Mouse (Mus musculus) forebrain, embryonic 14.5 days (tissue): ENCODE measurements around the gene Tprgl. TPM values are rescaled to one million over a fixed set of nuclear protein-coding genes. Genes with fewer than 3 reads are reported as not detected.

Source experiments
- ATAC-seq: fragments of 200-750 bp; cut with Nextera tagmentation; 2 replicates; pipeline ENCODE4 v1.8.0; 2017; ENCODE audit warnings: mild to moderate bottlenecking, moderate library complexity
- DNase-seq: peaks from one replicate; pipeline ENCODE4 v3.0.0-alpha.2; 2015; ENCODE audit warnings: low spot score
- H3K27ac ChIP-seq: fragments of 300-500 bp; sonication (generic); 2 replicates; pipeline ENCODE4 v1.5.1; 2014; ENCODE audit warnings: low read depth, mild to moderate bottlenecking, control low read depth, low read length, moderate library complexity
- H3K27me3 ChIP-seq: fragments of 300-500 bp; sonication (generic); replicated peaks from 2 replicates; pipeline ENCODE4 v1.6.1; 2014; ENCODE audit warnings: low read length, control low read depth, mixed read lengths; ENCODE audit not compliant: control insufficient read depth, insufficient read depth
- H3K36me3 ChIP-seq: fragments of 300-500 bp; sonication (generic); 2 replicates; pipeline ENCODE4 v1.6.1; 2014; ENCODE audit warnings: low read length, control low read depth; ENCODE audit not compliant: control insufficient read depth, insufficient read depth
- H3K4me1 ChIP-seq: fragments of 300-500 bp; sonication (generic); 2 replicates; pipeline ENCODE4 v1.6.1; 2014; ENCODE audit warnings: antibody characterized with exemption, low read length, control low read depth; ENCODE audit not compliant: control insufficient read depth, insufficient read depth
- H3K4me2 ChIP-seq: fragments of 300-500 bp; sonication (generic); 2 replicates; pipeline ENCODE4 v1.6.1; 2014; ENCODE audit warnings: mild to moderate bottlenecking, control low read depth, low read length
- H3K4me3 ChIP-seq: fragments of 300-500 bp; sonication (generic); 2 replicates; pipeline ENCODE4 v1.5.1; 2014; ENCODE audit warnings: low read depth, low read length, control low read depth
- H3K9ac ChIP-seq: fragments of 300-500 bp; sonication (generic); 2 replicates; pipeline ENCODE4 v1.6.1; 2014; ENCODE audit warnings: mild to moderate bottlenecking, low read length, control low read depth, moderate library complexity
- H3K9me3 ChIP-seq: fragments of 300-500 bp; sonication (generic); replicated peaks from 2 replicates; pipeline ENCODE4 v1.6.1; 2016; ENCODE audit warnings: low read length, control low read depth, mixed read lengths; ENCODE audit not compliant: control insufficient read depth
- WGBS: fragments of 180-500 bp; shearing (Covaris S2); extraction: QIAGEN DNeasy Blood & Tissue Kit; methylation state at CpG from one replicate; pipeline ENCODE4 v1.1.7; 2014; 5-methylcytosine and 5-hydroxymethylcytosine counted together
- polyA plus RNA-seq: library from polyadenylated mRNA; unstranded; fragments of >200 nt; fragmentation: Nextera tagmentation; extraction: Ambion mirVana; gene quantifications from 2 replicates; pipeline ENCODE4 v1.2.1, GENCODE M21; 2014

Gene Tprgl
- polyA plus RNA-seq, 1 experiment from 2014 or later = 184 TPM

DNA sequence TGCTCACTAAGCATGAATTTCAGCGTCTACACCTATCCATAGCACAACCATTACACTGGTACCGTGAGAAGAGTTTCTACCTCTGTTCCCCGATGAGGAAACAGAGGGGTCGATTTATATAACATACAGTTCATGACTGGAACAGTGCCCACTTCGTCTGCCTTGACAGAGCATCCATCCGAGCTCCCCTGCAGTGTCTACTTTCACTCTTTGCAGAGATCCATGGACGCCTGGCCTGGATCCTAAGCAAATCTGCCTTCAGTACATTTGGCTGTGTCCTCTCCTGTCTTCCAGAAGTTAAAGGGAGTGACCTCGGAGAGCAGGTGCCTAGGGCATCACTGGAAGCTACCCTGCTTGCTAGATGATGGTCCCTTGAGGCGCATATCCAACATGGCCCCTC lies 41.3 kb downstream of the Tprgl start:
- no peak overlapping the region for H3K4me3 ChIP-seq
- no peaks in the 10 kb centered on the region for H3K36me3 ChIP-seq
- H3K27ac ChIP-seq = no peak overlapping the region
- no peaks in the 10 kb centered on the region for H3K9me3 ChIP-seq
- no peaks in the 10 kb centered on the region for H3K27me3 ChIP-seq
- ATAC-seq (no peak), DNase-seq (no peak)
- H3K4me2 ChIP-seq = no peak overlapping the region
- 82% methylated on average over 9 of the region's 9 CpGs for WGBS
- 0 out of 2 replicates have a peak, but pooled peaks cover 3% of the 10 kb centered on the region for H3K4me1 ChIP-seq
- no peak overlapping the region for H3K9ac ChIP-seq

DNA sequence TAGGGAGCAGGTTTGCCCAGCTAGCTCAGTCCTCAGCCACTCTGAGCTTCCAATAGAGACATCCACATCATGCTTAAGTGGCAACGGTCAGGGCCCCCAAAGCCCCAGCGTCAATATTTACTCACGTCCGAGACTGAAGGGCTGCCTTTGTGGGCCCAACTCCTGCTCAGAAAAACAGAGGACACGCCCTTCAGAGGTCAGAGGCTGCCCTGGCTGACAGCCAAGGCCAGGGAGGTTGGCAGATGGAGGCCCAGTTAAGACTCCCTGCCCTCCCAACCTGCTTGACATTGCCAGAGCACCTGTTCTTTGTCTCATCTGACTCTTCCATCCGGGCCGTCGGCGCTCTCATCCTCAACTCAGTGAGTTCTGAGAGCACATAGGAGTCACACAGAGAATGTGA lies 41.7 kb downstream of the Tprgl start:
- H3K4me3 ChIP-seq = no peak overlapping the region
- DNase-seq (no peak), ATAC-seq (no peak)
- 74% methylated on average over 9 of the region's 9 CpGs for WGBS
- no peak overlapping the region for H3K27ac ChIP-seq
- H3K36me3 ChIP-seq = no peaks in the 10 kb centered on the region
- H3K9ac ChIP-seq = no peak overlapping the region
- H3K4me2 ChIP-seq = no peak overlapping the region
- H3K4me1 ChIP-seq = 0 out of 2 replicates have a peak, but pooled peaks cover 3% of the 10 kb centered on the region
- H3K9me3 ChIP-seq = no peaks in the 10 kb centered on the region
- H3K27me3 ChIP-seq = no peaks in the 10 kb centered on the region

- WGBS = 55% methylated on average over 7 of the region's 7 CpGs
- no peak for ATAC-seq
- Histone ChIP-seq H3K27ac (no peak overlapping the region), H3K27me3 (no peaks in the 10 kb centered on the region), H3K4me3 (no peak overlapping the region), H3K9me3 (no peaks in the 10 kb centered on the region), H3K4me2 (no peak overlapping the region), H3K36me3 (no peaks in the 10 kb centered on the region), H3K9ac (no peak overlapping the region), H3K4me1 (no peaks in the 10 kb centered on the region)
- no peak for DNase-seq
Measured at GRCm38 (mm10) chr4:154116421-154116820, 44.0 kb downstream of the Tprgl start.

- H3K27ac ChIP-seq = no peak overlapping the region
- H3K36me3 ChIP-seq = no peaks in the 10 kb centered on the region
- DNase-seq (no peak), ATAC-seq (no peak)
- no peaks in the 10 kb centered on the region; the same call in 1 of the 2 replicates for H3K4me1 ChIP-seq
- no peaks in the 10 kb centered on the region for H3K27me3 ChIP-seq
- no peaks in the 10 kb centered on the region for H3K9me3 ChIP-seq
- H3K4me3 ChIP-seq = no peak overlapping the region
- WGBS = 91% methylated on average over 11 of the region's 11 CpGs
- no peak overlapping the region for H3K9ac ChIP-seq
- no peak overlapping the region for H3K4me2 ChIP-seq
Measured at GRCm38 (mm10) chr4:154109850-154110243, 50.6 kb downstream of the Tprgl start.

GRCm38 (mm10) chr4:154109216-154109849 lies 51.1 kb downstream of the Tprgl start:
- no peaks in the 10 kb centered on the region; the same call in 1 of the 2 replicates for H3K4me1 ChIP-seq
- H3K27ac ChIP-seq = no peak overlapping the region
- H3K9ac ChIP-seq = no peak overlapping the region
- H3K4me3 ChIP-seq = no peak overlapping the region
- H3K36me3 ChIP-seq = no peaks in the 10 kb centered on the region
- H3K27me3 ChIP-seq = no peaks in the 10 kb centered on the region
- H3K4me2 ChIP-seq = no peak overlapping the region
- ATAC-seq (peak; percentile 54; the same call in 1 of the 2 replicates), DNase-seq (peak; percentile 64)
- 47% methylated on average over 18 of the region's 18 CpGs for WGBS
- H3K9me3 ChIP-seq = no peaks in the 10 kb centered on the region

Other genes starting within 250 kb of the Tprgl start
- 71.3 and 78.3 TPM in 2 replicates for gene A430005L14Rik, start 203.4 kb downstream of the Tprgl start, polyA plus RNA-seq
- 7.4 and 8.6 TPM in 2 replicates for gene Dffb, start 185.5 kb downstream of the Tprgl start, polyA plus RNA-seq
- gene Cep104, start 185.5 kb downstream of the Tprgl start, polyA plus RNA-seq = 13.2 and 16.8 TPM in 2 replicates
- 8.4 and 9.2 TPM in 2 replicates for gene Lrrc47, start 148.9 kb downstream of the Tprgl start, polyA plus RNA-seq
- gene Smim1, start 134.4 kb downstream of the Tprgl start, polyA plus RNA-seq = 3.9 and 4.2 TPM in 2 replicates
- gene Ccdc27, start 118.0 kb downstream of the Tprgl start, polyA plus RNA-seq = not detected in 2 replicates
- gene Trp73, start 20.5 kb downstream of the Tprgl start, polyA plus RNA-seq = 4.6 and 5.4 TPM in 2 replicates
- gene Wrap73, start 18.3 kb downstream of the Tprgl start, polyA plus RNA-seq = 64.2 and 69.7 TPM in 2 replicates
- 4.6 and 7.7 TPM in 2 replicates for gene Megf6, start 10.1 kb upstream of the Tprgl start, polyA plus RNA-seq
- gene Arhgef16, start 141.0 kb upstream of the Tprgl start, polyA plus RNA-seq = 0.32 and 0.56 TPM in 2 replicates
- not detected in 2 replicates for gene B230104I21Rik, start 175.5 kb upstream of the Tprgl start, polyA plus RNA-seq